Mouse (Mus musculus): Measurements from ENCODE around the gene Qsox1. TPM values are rescaled to one million over a fixed set of nuclear protein-coding genes. Genes with fewer than 3 reads are reported as not detected.

Qsox1 gene
- polyA plus RNA-seq, 1 experiment from 2014 or later: 47.8 TPM

Other genes with a start within 250 kb of the Qsox1 start
- 0.04 TPM in 1 of 2 replicates, not detected in the other for gene Lhx4, start 61.2 kb downstream of the Qsox1 start, polyA plus RNA-seq (2015; fragmentation: Nextera tagmentation; extraction: Ambion mirVana)
- 8.4 and 9.5 TPM in 2 replicates for gene Cep350, start 160.4 kb upstream of the Qsox1 start, polyA plus RNA-seq (2015; fragmentation: Nextera tagmentation; extraction: Ambion mirVana)
- 102 and 104 TPM in 2 replicates for gene Tor1aip2, start 222.5 kb upstream of the Qsox1 start, polyA plus RNA-seq (2015; fragmentation: Nextera tagmentation; extraction: Ambion mirVana)
- gene Tor1aip1, start 223.6 kb upstream of the Qsox1 start, polyA plus RNA-seq (2015; fragmentation: Nextera tagmentation; extraction: Ambion mirVana): 36.8 and 37.6 TPM in 2 replicates